Mouse (Mus musculus): ENCODE measurements around the gene Gm48551. TPM values are rescaled to one million over a fixed set of nuclear protein-coding genes. Genes with fewer than 3 reads are reported as not detected.

Gm48551 gene
- polyA plus RNA-seq, 2 experiments, result 1.1 to 4.3 TPM

GRCm38 (mm10) chr10:81422191-81422590, 37.9 kb downstream of the Gm48551 start:
- H3K27ac ChIP-seq (replicated peaks; ENCODE audit: low read depth, low read length), result no peak overlapping the region
- DNase-seq (ENCODE audit: low spot score), result no peak
- H3K4me2 ChIP-seq (replicated peaks; ENCODE audit: low read depth, low read length, severe bottlenecking), result no peak overlapping the region
- no peaks in the 10 kb centered on the region for H3K27me3 ChIP-seq (ENCODE audit: control insufficient read depth, insufficient read depth, low read length)
- peaks cover 37% of the 10 kb centered on the region for H3K36me3 ChIP-seq (ENCODE audit: control insufficient read depth, insufficient read depth, low read length)
- TF ChIP-seq POLR2A (IDR thresholded peaks at IDR 0.05; ENCODE audit: borderline replicate concordance, extremely low read depth, insufficient read depth, insufficient read length), result no peak
- H3K9ac ChIP-seq (ENCODE audit: low read depth, low read length, severe bottlenecking), result no peak overlapping the region
- H3K9me3 ChIP-seq (ENCODE audit: control insufficient read depth, low read length), result no peaks in the 10 kb centered on the region
- no peak overlapping the region for H3K4me3 ChIP-seq (replicated peaks; ENCODE audit: low read length)
- ATAC-seq (ENCODE audit: low FRiP score, low read depth), result no peak
- H3K4me1 ChIP-seq (ENCODE audit: control insufficient read depth, insufficient read depth, low read length), result peaks cover 33% of the 10 kb centered on the region
- 73% methylated on average over 6 of the region's 6 CpGs for WGBS

GRCm38 (mm10) chr10:81422661-81423217, 38.5 kb downstream of the Gm48551 start:
- Histone ChIP-seq H3K9ac (ENCODE audit: low read depth, low read length, severe bottlenecking) (no peak overlapping the region), H3K27me3 (ENCODE audit: control insufficient read depth, insufficient read depth, low read length) (0 out of 2 replicates have a peak, but pooled peaks cover under 1% of the 10 kb centered on the region), H3K4me2 (replicated peaks; ENCODE audit: low read depth, low read length, severe bottlenecking) (no peak overlapping the region), H3K9me3 (ENCODE audit: control insufficient read depth, low read length) (no peaks in the 10 kb centered on the region), H3K4me3 (replicated peaks; ENCODE audit: low read length) (no peak overlapping the region), H3K36me3 (ENCODE audit: control insufficient read depth, insufficient read depth, low read length) (peaks cover 35% of the 10 kb centered on the region), H3K4me1 (ENCODE audit: control insufficient read depth, insufficient read depth, low read length) (peaks cover 29% of the 10 kb centered on the region), H3K27ac (replicated peaks; ENCODE audit: low read depth, low read length) (no peak overlapping the region)
- DNase-seq (ENCODE audit: low spot score), result no peak
- 85% methylated on average over 3 of the region's 3 CpGs for WGBS
- no peak for TF ChIP-seq POLR2A (IDR thresholded peaks at IDR 0.05; ENCODE audit: borderline replicate concordance, extremely low read depth, insufficient read depth, insufficient read length)
- no peak for ATAC-seq (ENCODE audit: low FRiP score, low read depth)

- no peak for TF ChIP-seq POLR2A (IDR thresholded peaks at IDR 0.05; ENCODE audit: borderline replicate concordance, extremely low read depth, insufficient read depth, insufficient read length)
- Histone ChIP-seq H3K9ac (ENCODE audit: low read depth, low read length, severe bottlenecking) (peak overlapping the region; percentile 41; the same call in 1 of the 2 replicates), H3K9me3 (ENCODE audit: control insufficient read depth, low read length) (no peaks in the 10 kb centered on the region), H3K27me3 (ENCODE audit: control insufficient read depth, insufficient read depth, low read length) (0 out of 2 replicates have a peak, but pooled peaks cover 4% of the 10 kb centered on the region), H3K36me3 (ENCODE audit: control insufficient read depth, insufficient read depth, low read length) (peaks cover 32% of the 10 kb centered on the region), H3K4me1 (ENCODE audit: control insufficient read depth, insufficient read depth, low read length) (peaks cover 24% of the 10 kb centered on the region), H3K4me3 (replicated peaks; ENCODE audit: low read length) (peak overlapping the region; percentile 73; the same call in 1 of the 2 replicates), H3K27ac (replicated peaks; ENCODE audit: low read depth, low read length) (0 out of 2 replicates have a peak overlapping the region, but pooled peaks have one; percentile 50), H3K4me2 (replicated peaks; ENCODE audit: low read depth, low read length, severe bottlenecking) (peak overlapping the region; percentile 71)
- DNase-seq (ENCODE audit: low spot score) (no peak), ATAC-seq (ENCODE audit: low FRiP score, low read depth) (no peak)
- WGBS, result 73% methylated on average over 4 of the region's 4 CpGs
Observed at GRCm38 (mm10) chr10:81423476-81424245, 39.4 kb downstream of the Gm48551 start.

- peaks cover 24% of the 10 kb centered on the region for H3K36me3 ChIP-seq (ENCODE audit: control insufficient read depth, insufficient read depth, low read length)
- no peak for TF ChIP-seq POLR2A (IDR thresholded peaks at IDR 0.05; ENCODE audit: borderline replicate concordance, extremely low read depth, insufficient read depth, insufficient read length)
- peak overlapping the region; percentile 77 for H3K9ac ChIP-seq (ENCODE audit: low read depth, low read length, severe bottlenecking)
- ATAC-seq (ENCODE audit: low FRiP score, low read depth) (no peak), DNase-seq (ENCODE audit: low spot score) (no peak)
- H3K27ac ChIP-seq (replicated peaks; ENCODE audit: low read depth, low read length), result peak overlapping the region; percentile 50
- H3K4me3 ChIP-seq (replicated peaks; ENCODE audit: low read length), result peak overlapping the region; percentile 73
- peaks cover 25% of the 10 kb centered on the region for H3K4me1 ChIP-seq (ENCODE audit: control insufficient read depth, insufficient read depth, low read length)
- 0 out of 2 replicates have a peak, but pooled peaks cover 4% of the 10 kb centered on the region for H3K27me3 ChIP-seq (ENCODE audit: control insufficient read depth, insufficient read depth, low read length)
- 7% methylated on average over 23 of the region's 25 CpGs for WGBS
- peak overlapping the region; percentile 71 for H3K4me2 ChIP-seq (replicated peaks; ENCODE audit: low read depth, low read length, severe bottlenecking)
- no peaks in the 10 kb centered on the region for H3K9me3 ChIP-seq (ENCODE audit: control insufficient read depth, low read length)
Observed at GRCm38 (mm10) chr10:81424246-81425051, 40.2 kb downstream of the Gm48551 start.

Data from limb, embryonic 14.5 days (tissue).